Mouse (Mus musculus): ENCODE data around the gene 0610040J01Rik.

The 0610040J01Rik gene

GRCm38 (mm10) chr5:63897820-63898110 is 85.6 kb downstream of the 0610040J01Rik start:
- DNase-seq (ENCODE audit: inconsistent age in 2 of 2, low spot score in 1 of 2): no peak

DNA sequence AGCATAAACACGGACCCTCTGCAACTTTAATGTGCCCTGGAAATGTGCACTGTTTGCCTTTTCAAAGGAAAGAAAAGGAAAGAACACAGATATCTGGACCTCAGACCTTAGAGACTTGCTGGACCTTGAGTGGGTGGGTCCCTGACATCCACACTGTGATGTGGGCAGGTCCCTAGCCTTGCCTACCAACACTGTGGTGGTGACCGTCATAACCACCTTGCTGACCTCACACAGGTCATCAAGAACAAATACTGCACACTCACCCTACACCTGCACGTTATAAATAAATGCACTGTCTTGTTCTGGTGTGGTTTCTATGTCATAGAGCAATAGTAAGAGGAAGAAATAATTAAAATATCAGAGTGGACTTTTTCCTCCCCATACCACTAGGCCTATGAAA is 91.2 kb downstream of the 0610040J01Rik start:
- DNase-seq (ENCODE audit: inconsistent age in 2 of 2, low spot score in 1 of 2): no peak

GRCm38 (mm10) chr5:63906149-63907093 is 94.3 kb downstream of the 0610040J01Rik start:
- DNase-seq (ENCODE audit: inconsistent age in 2 of 2, low spot score in 1 of 2): peak; percentile 83 to 95

- DNase-seq (ENCODE audit: inconsistent age in 2 of 2, low spot score in 1 of 2): no peak
Measured at GRCm38 (mm10) chr5:63907513-63907912, 95.3 kb downstream of the 0610040J01Rik start.

DNA sequence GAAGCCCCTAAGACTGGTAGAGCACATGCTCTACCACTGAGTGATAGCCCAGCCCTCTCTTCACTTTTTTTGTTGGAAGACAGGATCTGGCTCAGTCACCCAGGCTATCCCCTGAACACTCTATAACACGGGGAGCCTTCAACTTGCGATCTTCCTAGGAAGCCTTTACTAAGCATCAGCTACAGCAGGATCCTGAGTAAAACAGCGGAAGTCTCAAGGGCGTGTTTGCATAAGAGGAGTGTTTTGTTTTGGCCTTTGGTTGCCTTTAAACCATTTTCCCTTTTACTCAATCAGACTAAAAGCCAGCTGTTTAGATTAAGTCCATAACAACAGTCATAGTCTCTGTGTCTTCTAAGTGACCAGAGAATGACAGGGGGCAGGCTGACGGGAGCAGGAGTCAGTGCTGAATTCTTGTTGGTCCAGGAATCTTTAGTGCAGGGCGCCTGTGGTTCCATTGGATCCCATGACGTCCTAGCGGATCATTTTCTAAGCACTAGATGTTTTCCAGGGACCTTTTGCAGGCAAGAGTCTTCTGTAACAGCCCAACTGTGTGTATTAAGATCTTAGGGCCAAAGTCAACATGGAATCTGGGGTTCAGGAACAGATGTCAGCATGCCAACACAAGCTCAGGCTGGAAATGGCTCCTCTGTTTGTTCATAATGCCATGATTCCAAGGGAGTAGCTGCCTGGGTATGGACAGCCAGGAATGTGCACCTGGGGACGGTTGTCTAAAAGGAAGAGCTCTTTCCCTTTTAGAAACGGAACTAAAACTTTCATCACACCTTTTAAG is 98.2 kb downstream of the 0610040J01Rik start:
- no peak for DNase-seq (ENCODE audit: inconsistent age in 2 of 2, low spot score in 1 of 2)

GRCm38 (mm10) chr5:63914896-63915295 is 102.7 kb downstream of the 0610040J01Rik start:
- DNase-seq (ENCODE audit: inconsistent age in 2 of 2, low spot score in 1 of 2): peak; percentile 73 to 82

DNA sequence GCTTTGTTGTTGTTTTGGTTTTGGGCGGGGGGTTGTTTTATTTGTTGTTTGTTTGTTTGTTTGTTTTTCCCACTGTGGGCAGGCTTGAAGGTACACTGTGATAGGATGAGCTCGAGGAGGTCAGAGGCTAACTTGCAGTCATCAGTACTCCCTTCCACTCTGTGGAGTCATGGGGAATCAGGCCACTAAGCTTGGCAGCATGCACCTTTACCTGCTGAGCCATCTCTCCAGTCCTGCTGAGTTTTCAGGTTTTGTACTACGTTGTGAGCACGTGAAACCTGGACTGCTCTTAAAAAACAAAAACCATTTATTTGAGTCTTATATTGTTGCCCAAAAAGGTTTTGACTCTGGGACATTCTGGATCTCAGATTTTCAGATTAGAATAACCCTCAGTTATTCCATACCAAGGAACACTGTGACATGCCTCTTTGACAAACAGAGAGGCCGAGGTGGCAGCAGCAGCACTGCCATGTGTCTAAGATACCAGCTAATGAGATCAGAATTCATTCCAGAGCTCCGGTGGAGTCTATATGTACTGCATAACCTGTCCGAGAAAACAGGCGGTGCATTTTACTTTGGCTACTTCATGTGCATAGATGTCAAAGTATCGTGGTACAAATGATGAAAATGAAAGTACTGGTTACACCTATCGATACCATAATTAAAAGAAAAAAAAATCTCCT is 104.4 kb downstream of the 0610040J01Rik start:
- DNase-seq (ENCODE audit: inconsistent age in 2 of 2, low spot score in 1 of 2): no peak

- peak in 1 of 2 experiments; percentile 64 for DNase-seq (ENCODE audit: inconsistent age in 2 of 2, low spot score in 1 of 2)
Measured at GRCm38 (mm10) chr5:63918201-63918600, 106.0 kb downstream of the 0610040J01Rik start.

GRCm38 (mm10) chr5:63923305-63924025 is 111.3 kb downstream of the 0610040J01Rik start:
- DNase-seq (ENCODE audit: inconsistent age in 2 of 2, low spot score in 1 of 2): peak in 1 of 2 experiments; percentile 52

DNA sequence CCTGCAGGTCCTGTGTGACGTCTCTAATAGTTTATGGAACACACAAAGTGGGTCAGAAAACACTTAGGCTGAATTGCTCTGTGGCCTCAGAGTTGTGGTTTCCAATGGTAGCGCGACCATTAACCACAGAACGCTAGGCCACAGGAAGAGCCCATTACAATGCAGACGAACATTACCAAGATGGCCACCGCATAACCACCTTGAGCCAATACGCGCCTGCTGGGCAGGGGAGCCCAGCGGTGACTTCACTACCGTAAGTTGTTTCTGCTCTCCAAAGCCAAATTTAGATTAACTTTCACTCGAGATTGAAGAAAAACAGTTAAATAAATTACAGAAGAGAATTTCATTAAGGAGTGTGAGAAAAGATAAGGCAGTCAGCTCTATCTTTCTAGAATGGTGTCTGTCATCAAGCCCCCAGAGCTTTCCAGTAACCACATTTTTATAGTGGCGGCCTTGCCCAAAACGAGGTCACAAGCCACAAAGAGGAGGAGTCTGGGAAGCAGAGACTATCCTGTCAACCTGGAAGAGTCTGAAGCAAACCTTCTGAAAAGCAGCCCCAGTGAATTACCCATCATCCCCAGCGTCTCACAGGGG is 113.0 kb downstream of the 0610040J01Rik start:
- no peak for DNase-seq (ENCODE audit: inconsistent age in 2 of 2, low spot score in 1 of 2)

GRCm38 (mm10) chr5:63930824-63931358 is 118.7 kb downstream of the 0610040J01Rik start:
- DNase-seq (ENCODE audit: inconsistent age in 2 of 2, low spot score in 1 of 2): peak; percentile 46 to 76

DNA sequence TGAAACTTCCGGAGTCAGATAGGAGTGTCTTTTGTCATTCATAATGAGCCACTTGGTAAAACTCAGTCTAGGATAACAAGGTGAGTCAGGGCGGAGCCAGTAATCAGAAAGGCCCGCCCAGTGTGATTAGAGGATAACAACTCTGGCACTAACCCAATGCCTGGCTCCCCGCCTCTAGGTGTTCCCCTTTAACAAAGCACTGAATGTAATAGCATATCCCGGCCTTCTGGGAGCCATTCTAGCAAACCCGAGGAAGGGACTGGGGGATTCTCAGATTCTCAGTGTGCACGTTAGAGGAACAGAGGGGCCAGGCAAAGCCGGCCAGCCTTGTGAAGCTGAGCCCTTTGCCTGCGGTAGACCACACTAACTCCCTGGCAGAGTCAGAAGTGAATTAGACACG is 120.7 kb downstream of the 0610040J01Rik start:
- DNase-seq (ENCODE audit: inconsistent age in 2 of 2, low spot score in 1 of 2): no peak

- DNase-seq (ENCODE audit: inconsistent age in 2 of 2, low spot score in 1 of 2): peak in 1 of 2 experiments; percentile 40
Measured at GRCm38 (mm10) chr5:63935581-63935980, 123.4 kb downstream of the 0610040J01Rik start.

GRCm38 (mm10) chr5:63936740-63937139 is 124.6 kb downstream of the 0610040J01Rik start:
- peak; percentile 94 to 96 for DNase-seq (ENCODE audit: inconsistent age in 2 of 2, low spot score in 1 of 2)

GRCm38 (mm10) chr5:63938575-63938974 is 126.4 kb downstream of the 0610040J01Rik start:
- DNase-seq (ENCODE audit: inconsistent age in 2 of 2, low spot score in 1 of 2): peak; percentile 62 to 79

DNA sequence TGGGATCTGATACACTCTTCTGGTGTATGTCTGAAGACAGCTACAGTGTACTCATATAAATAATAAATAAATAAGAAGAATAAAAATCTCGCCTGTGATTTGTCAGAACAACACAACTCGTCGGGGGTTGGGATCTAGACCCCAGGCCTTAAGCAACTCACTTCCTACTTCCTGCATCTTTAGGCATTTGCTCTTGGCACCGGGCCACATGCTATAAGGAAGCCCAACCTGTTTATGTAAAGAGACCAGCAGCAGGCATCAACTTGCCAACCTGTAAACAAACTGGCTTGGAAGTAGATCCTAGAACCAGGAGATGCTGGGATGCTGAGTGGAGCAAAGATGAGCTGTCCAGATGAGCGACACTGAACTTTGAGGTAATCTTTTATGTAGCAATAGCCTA is 129.7 kb downstream of the 0610040J01Rik start:
- no peak for DNase-seq (ENCODE audit: inconsistent age in 2 of 2, low spot score in 1 of 2)

DNA sequence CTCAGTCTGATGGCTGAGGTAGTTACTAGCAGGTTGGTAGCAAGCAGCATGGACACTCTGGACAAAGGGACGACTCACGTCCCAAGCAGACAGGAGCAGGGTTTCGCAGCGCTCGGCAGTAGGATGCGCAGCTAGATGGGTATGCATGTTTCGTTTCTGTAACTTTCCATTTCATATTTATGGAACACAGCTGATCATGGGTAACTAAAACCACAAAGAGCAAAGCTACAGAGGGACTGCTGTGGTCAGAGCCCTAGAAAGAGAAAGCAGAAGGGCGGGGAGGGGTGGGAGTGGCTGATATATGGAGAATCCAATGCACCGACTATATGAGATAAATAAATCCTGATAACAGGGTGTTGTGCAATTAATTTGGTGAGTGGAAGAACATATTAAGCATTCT is 131.1 kb downstream of the 0610040J01Rik start:
- DNase-seq (ENCODE audit: inconsistent age in 2 of 2, low spot score in 1 of 2): no peak

- DNase-seq (ENCODE audit: inconsistent age in 2 of 2, low spot score in 1 of 2): no peak
Measured at GRCm38 (mm10) chr5:63947526-63947925, 135.4 kb downstream of the 0610040J01Rik start.

- DNase-seq (ENCODE audit: inconsistent age in 2 of 2, low spot score in 1 of 2): peak in 1 of 2 experiments; percentile 71
Measured at GRCm38 (mm10) chr5:63949195-63949594, 137.0 kb downstream of the 0610040J01Rik start.
